In the genomic region with DNA sequence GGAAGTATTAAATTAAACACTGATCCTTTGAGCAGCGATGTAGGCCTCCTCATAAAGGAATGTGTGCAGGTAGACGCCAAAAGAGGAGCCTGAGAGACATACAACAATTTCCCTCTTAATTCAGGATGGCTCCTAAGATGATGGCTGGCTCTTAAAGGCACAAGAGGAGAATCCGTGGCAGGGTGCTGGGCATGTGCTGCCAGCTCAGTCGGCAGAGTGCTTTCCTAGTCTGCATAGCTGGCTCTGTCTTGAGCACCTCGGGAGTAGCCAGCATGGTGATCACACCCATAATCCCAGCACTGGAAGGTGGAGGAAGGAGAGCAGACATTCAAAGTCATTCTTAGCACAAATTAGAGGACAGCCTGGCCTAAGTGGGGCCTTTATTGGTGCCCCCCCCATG, we compare ENCODE assay signal across 11 mouse cellular contexts. TPM values are rescaled to one million over a fixed set of nuclear protein-coding genes. Genes with fewer than 3 reads are reported as not detected.
DNase-seq lines count a peak whose midpoint lies in the region; ATAC-seq and TF ChIP-seq lines count a peak whose summit lies in the region.
"Had no signal": no experiment of that assay in that cellular context is flagged by ENCODE, and none has a peak within 500 bp of the region (broad histone marks: within the 10 kb centered on the region; RNA-seq: fewer than 3 reads in every experiment).

No protein-coding gene starts in this region.

- H3K9ac ChIP-seq in heart, embryonic 15.5 days, result no peak overlapping the region
- no peak overlapping the region; the same call in 1 of the 2 replicates for H3K9ac ChIP-seq in liver, postnatal 0 days (replicated peaks)
- H3K9ac ChIP-seq in liver, embryonic 12.5 days, result no peak overlapping the region
- H3K9ac ChIP-seq in hindbrain, embryonic 14.5 days, result peak overlapping the region; percentile 12
- no peak overlapping the region for H3K9ac ChIP-seq in midbrain, embryonic 14.5 days (replicated peaks; ENCODE audit: low read length)
- H3K9ac ChIP-seq: embryonic facial prominence, embryonic 15.5 days; limb, embryonic 12.5 days had no signal

- no peak overlapping the region for H3K4me2 ChIP-seq in heart, embryonic 15.5 days
- H3K4me2 ChIP-seq in liver, postnatal 0 days (ENCODE audit: low read depth, low read length), result no peak overlapping the region
- no peak overlapping the region for H3K4me2 ChIP-seq in liver, embryonic 12.5 days
- H3K4me2 ChIP-seq in hindbrain, embryonic 14.5 days (replicated peaks), result no peak overlapping the region
- no peak overlapping the region for H3K4me2 ChIP-seq in midbrain, embryonic 14.5 days (ENCODE audit: low read length)
- H3K4me2 ChIP-seq: embryonic facial prominence, embryonic 15.5 days; limb, embryonic 12.5 days had no signal

- TF ChIP-seq POLR2A in cerebellum, adult 2 months (IDR thresholded peaks at IDR 0.05; ENCODE audit: borderline replicate concordance, insufficient read depth, low read length), result no peak

- H3K36me3 ChIP-seq in heart, embryonic 15.5 days, result peaks cover 58% of the 10 kb centered on the region
- H3K36me3 ChIP-seq in liver, postnatal 0 days (replicated peaks; ENCODE audit: insufficient read depth, low read length), result peaks cover 37% of the 10 kb centered on the region
- peaks cover 80% of the 10 kb centered on the region for H3K36me3 ChIP-seq in liver, embryonic 12.5 days
- H3K36me3 ChIP-seq in hindbrain, embryonic 14.5 days (replicated peaks; ENCODE audit: control insufficient read depth, insufficient read depth), result peaks cover 92% of the 10 kb centered on the region
- peaks cover 76% of the 10 kb centered on the region for H3K36me3 ChIP-seq in midbrain, embryonic 14.5 days (ENCODE audit: control insufficient read depth, insufficient read depth, low read length)

- no peak for TF ChIP-seq CTCF in cerebellum, adult 2 months (IDR thresholded peaks at IDR 0.05; ENCODE audit: borderline replicate concordance, insufficient read depth, low read depth, low read length)
- no peak for TF ChIP-seq CTCF in liver, postnatal 0 days (IDR thresholded peaks at IDR 0.05; ENCODE audit: low read depth)

- H3K4me3 ChIP-seq in cerebellum, adult 2 months (replicated peaks; ENCODE audit: insufficient read depth, low read depth, low read length), result no peak overlapping the region
- no peak overlapping the region for H3K4me3 ChIP-seq in heart, embryonic 15.5 days
- H3K4me3 ChIP-seq in liver, postnatal 0 days (ENCODE audit: low read depth, low read length), result no peak overlapping the region
- H3K4me3 ChIP-seq in liver, embryonic 12.5 days, result no peak overlapping the region
- H3K4me3 ChIP-seq in hindbrain, embryonic 14.5 days (replicated peaks; ENCODE audit: low read length), result no peak overlapping the region
- H3K4me3 ChIP-seq in midbrain, embryonic 14.5 days (replicated peaks; ENCODE audit: low read depth, low read length), result no peak overlapping the region
- H3K4me3 ChIP-seq: embryonic facial prominence, embryonic 15.5 days; limb, embryonic 12.5 days had no signal

- H3K27me3 ChIP-seq in cerebellum, adult 2 months (ENCODE audit: control insufficient read depth, insufficient read depth, low read length), result no peaks in the 10 kb centered on the region
- H3K27me3 ChIP-seq in heart, embryonic 15.5 days, result no peaks in the 10 kb centered on the region
- H3K27me3 ChIP-seq in liver, postnatal 0 days (ENCODE audit: insufficient read depth, low read length), result no peaks in the 10 kb centered on the region
- no peaks in the 10 kb centered on the region for H3K27me3 ChIP-seq in liver, embryonic 12.5 days (replicated peaks)
- H3K27me3 ChIP-seq in hindbrain, embryonic 14.5 days (ENCODE audit: control insufficient read depth, insufficient read depth, low read length), result no peaks in the 10 kb centered on the region
- no peaks in the 10 kb centered on the region for H3K27me3 ChIP-seq in midbrain, embryonic 14.5 days (ENCODE audit: control insufficient read depth, insufficient read depth, low read length)
- H3K27me3 ChIP-seq: embryonic facial prominence, embryonic 15.5 days; limb, embryonic 12.5 days had no signal

- peak overlapping the region; percentile 62 for H3K27ac ChIP-seq in cerebellum, adult 2 months (ENCODE audit: insufficient read depth, low read length)
- H3K27ac ChIP-seq in heart, embryonic 15.5 days, result peak overlapping the region; percentile 59
- peak overlapping the region; percentile 58 for H3K27ac ChIP-seq in liver, postnatal 0 days (ENCODE audit: low read depth)
- no peak overlapping the region for H3K27ac ChIP-seq in liver, embryonic 12.5 days
- H3K27ac ChIP-seq in hindbrain, embryonic 14.5 days, result peak overlapping the region; percentile 38; the same call in 1 of the 2 replicates
- H3K27ac ChIP-seq in midbrain, embryonic 14.5 days (replicated peaks; ENCODE audit: low read depth, low read length), result no peak overlapping the region
- H3K27ac ChIP-seq: embryonic facial prominence, embryonic 15.5 days; macrophage had no signal

- ATAC-seq in heart, embryonic 15.5 days (replicated peaks; ENCODE audit: insufficient number of reproducible peaks, insufficient read depth, low FRiP score, low read depth), result no peak
- no peak for ATAC-seq in liver, postnatal 0 days
- ATAC-seq in liver, embryonic 12.5 days, result no peak
- no peak for ATAC-seq in hindbrain, embryonic 14.5 days (ENCODE audit: low FRiP score)
- no peak for ATAC-seq in midbrain, embryonic 14.5 days (ENCODE audit: low FRiP score, low TSS enrichment)

- peaks cover 42% of the 10 kb centered on the region for H3K4me1 ChIP-seq in cerebellum, adult 2 months (ENCODE audit: control insufficient read depth, insufficient read depth, low read length)
- peaks cover 20% of the 10 kb centered on the region for H3K4me1 ChIP-seq in heart, embryonic 15.5 days (replicated peaks)
- H3K4me1 ChIP-seq in liver, postnatal 0 days (ENCODE audit: insufficient read depth), result peaks cover 5% of the 10 kb centered on the region; the same call in 1 of the 2 replicates
- H3K4me1 ChIP-seq in liver, embryonic 12.5 days, result no peaks in the 10 kb centered on the region
- no peaks in the 10 kb centered on the region for H3K4me1 ChIP-seq in hindbrain, embryonic 14.5 days (replicated peaks; ENCODE audit: control insufficient read depth, insufficient read depth, low read length)
- no peaks in the 10 kb centered on the region for H3K4me1 ChIP-seq in midbrain, embryonic 14.5 days (ENCODE audit: control insufficient read depth, insufficient read depth, low read length)
- H3K4me1 ChIP-seq: embryonic facial prominence, embryonic 15.5 days; limb, embryonic 12.5 days had no signal

- peak; percentile 64 to 67 for DNase-seq in cerebellum, adult 2 months
- no peak for DNase-seq in cerebellum, adult 11 months
- no peak for DNase-seq in heart, adult 9 months (ENCODE audit: low spot score in 2 of 2)
- DNase-seq in liver, postnatal 0 days, result no peak
- no peak for DNase-seq in hindbrain, embryonic 14.5 days (ENCODE audit: low spot score)
- no peak for DNase-seq in midbrain, embryonic 14.5 days

- H3K9me3 ChIP-seq in heart, embryonic 15.5 days (replicated peaks), result no peaks in the 10 kb centered on the region
- no peaks in the 10 kb centered on the region for H3K9me3 ChIP-seq in liver, postnatal 0 days (ENCODE audit: low read length)
- no peaks in the 10 kb centered on the region for H3K9me3 ChIP-seq in liver, embryonic 12.5 days (replicated peaks)
- H3K9me3 ChIP-seq in hindbrain, embryonic 14.5 days (ENCODE audit: control insufficient read depth, low read length), result no peaks in the 10 kb centered on the region
- no peaks in the 10 kb centered on the region for H3K9me3 ChIP-seq in midbrain, embryonic 14.5 days (ENCODE audit: control insufficient read depth, low read length)
- H3K9me3 ChIP-seq: embryonic facial prominence, embryonic 15.5 days; limb, embryonic 12.5 days had no signal

- no peak for TF ChIP-seq EP300 in liver, postnatal 0 days (IDR thresholded peaks at IDR 0.05; ENCODE audit: low read depth)

- WGBS in cerebellum, adult 2 months, result 16% methylated on average over 5 of the region's 5 CpGs
- 77% methylated on average over 5 of the region's 5 CpGs for WGBS in heart, embryonic 15.5 days
- WGBS in liver, postnatal 0 days (ENCODE audit: insufficient replicate concordance), result 79% methylated on average over 5 of the region's 5 CpGs
- 88% methylated on average over 5 of the region's 5 CpGs for WGBS in liver, embryonic 12.5 days (ENCODE audit: insufficient replicate concordance)
- 83% methylated on average over 5 of the region's 5 CpGs for WGBS in hindbrain, embryonic 14.5 days
- WGBS in midbrain, embryonic 14.5 days, result 90% methylated on average over 5 of the region's 5 CpGs

RNA-seq across cellular contexts. Expression of a gene that starts 23.2 kb away (rescaled TPM):
- polyA plus RNA-seq in cerebellum, adult 2 months (2012; rRNA removed), result 239 and 260 TPM in 2 replicates
- polyA plus RNA-seq in heart, embryonic 15.5 days (2015; fragmentation: Nextera tagmentation; extraction: Ambion mirVana), result 59.2 and 60.3 TPM in 2 replicates
- polyA plus RNA-seq in liver, postnatal 0 days (2015; fragmentation: Nextera tagmentation; extraction: Ambion mirVana), result 13.4 and 14.7 TPM in 2 replicates
- 34.9 and 40.3 TPM in 2 replicates for polyA plus RNA-seq in liver, embryonic 12.5 days (2016; fragmentation: Nextera tagmentation; extraction: Ambion mirVana)
- 184 and 191 TPM in 2 replicates for polyA plus RNA-seq in hindbrain, embryonic 14.5 days (2014; fragmentation: Nextera tagmentation; extraction: Ambion mirVana)
- polyA plus RNA-seq in midbrain, embryonic 14.5 days (2014; fragmentation: Nextera tagmentation; extraction: Ambion mirVana), result 172 and 229 TPM in 2 replicates

RNA-seq across cellular contexts. Expression of a gene that starts 24.4 kb away (rescaled TPM):
- 88.0 and 90.5 TPM in 2 replicates for polyA plus RNA-seq in cerebellum, adult 2 months (2012; rRNA removed)
- 25.5 and 29.0 TPM in 2 replicates for polyA plus RNA-seq in heart, embryonic 15.5 days (2015; fragmentation: Nextera tagmentation; extraction: Ambion mirVana)
- 7.2 and 7.3 TPM in 2 replicates for polyA plus RNA-seq in liver, postnatal 0 days (2015; fragmentation: Nextera tagmentation; extraction: Ambion mirVana)
- polyA plus RNA-seq in liver, embryonic 12.5 days (2016; fragmentation: Nextera tagmentation; extraction: Ambion mirVana), result 14.2 and 14.8 TPM in 2 replicates
- 70.9 and 83.7 TPM in 2 replicates for polyA plus RNA-seq in hindbrain, embryonic 14.5 days (2014; fragmentation: Nextera tagmentation; extraction: Ambion mirVana)
- 80.3 and 96.2 TPM in 2 replicates for polyA plus RNA-seq in midbrain, embryonic 14.5 days (2014; fragmentation: Nextera tagmentation; extraction: Ambion mirVana)

RNA-seq across cellular contexts. Expression of a gene that starts 24.6 kb away (rescaled TPM):
- polyA plus RNA-seq in cerebellum, adult 2 months (2012; rRNA removed), result 78.9 and 83.6 TPM in 2 replicates
- polyA plus RNA-seq in heart, embryonic 15.5 days (2015; fragmentation: Nextera tagmentation; extraction: Ambion mirVana), result 52.6 and 58.9 TPM in 2 replicates
- polyA plus RNA-seq in liver, postnatal 0 days (2015; fragmentation: Nextera tagmentation; extraction: Ambion mirVana), result 33.7 and 33.8 TPM in 2 replicates
- 64.1 and 66.1 TPM in 2 replicates for polyA plus RNA-seq in liver, embryonic 12.5 days (2016; fragmentation: Nextera tagmentation; extraction: Ambion mirVana)
- 134 and 140 TPM in 2 replicates for polyA plus RNA-seq in hindbrain, embryonic 14.5 days (2014; fragmentation: Nextera tagmentation; extraction: Ambion mirVana)
- 142 and 144 TPM in 2 replicates for polyA plus RNA-seq in midbrain, embryonic 14.5 days (2014; fragmentation: Nextera tagmentation; extraction: Ambion mirVana)

RNA-seq across cellular contexts. Expression of a gene that starts 34.8 kb away (rescaled TPM):
- polyA plus RNA-seq in cerebellum, adult 2 months (2012; rRNA removed), result 0.13 TPM in 1 of 2 replicates, not detected in the other
- 0.24 and 0.81 TPM in 2 replicates for polyA plus RNA-seq in heart, embryonic 15.5 days (2015; fragmentation: Nextera tagmentation; extraction: Ambion mirVana)
- polyA plus RNA-seq in liver, postnatal 0 days (2015; fragmentation: Nextera tagmentation; extraction: Ambion mirVana), result 59.0 and 64.1 TPM in 2 replicates
- 22.7 and 23.0 TPM in 2 replicates for polyA plus RNA-seq in liver, embryonic 12.5 days (2016; fragmentation: Nextera tagmentation; extraction: Ambion mirVana)
- polyA plus RNA-seq in hindbrain, embryonic 14.5 days (2014; fragmentation: Nextera tagmentation; extraction: Ambion mirVana), result 0.22 TPM in 1 of 2 replicates, not detected in the other
- polyA plus RNA-seq in midbrain, embryonic 14.5 days (2014; fragmentation: Nextera tagmentation; extraction: Ambion mirVana), result not detected in 2 replicates
- polyA plus RNA-seq: limb, embryonic 12.5 days; macrophage had no signal

RNA-seq across cellular contexts. Expression of a gene that starts 58.1 kb away (rescaled TPM):
- polyA plus RNA-seq in cerebellum, adult 2 months (2012; rRNA removed), result 1,381 and 1,434 TPM in 2 replicates
- 1,051 and 1,154 TPM in 2 replicates for polyA plus RNA-seq in heart, embryonic 15.5 days (2015; fragmentation: Nextera tagmentation; extraction: Ambion mirVana)
- polyA plus RNA-seq in liver, postnatal 0 days (2015; fragmentation: Nextera tagmentation; extraction: Ambion mirVana), result 437 and 442 TPM in 2 replicates
- polyA plus RNA-seq in liver, embryonic 12.5 days (2016; fragmentation: Nextera tagmentation; extraction: Ambion mirVana), result 533 and 540 TPM in 2 replicates
- polyA plus RNA-seq in hindbrain, embryonic 14.5 days (2014; fragmentation: Nextera tagmentation; extraction: Ambion mirVana), result 825 and 884 TPM in 2 replicates
- 750 and 787 TPM in 2 replicates for polyA plus RNA-seq in midbrain, embryonic 14.5 days (2014; fragmentation: Nextera tagmentation; extraction: Ambion mirVana)

Comparison
In these comparisons a context has a peak if more than half of its experiments do, and no peak if none do; other contexts are left out.
1. DNase-seq: peak in cerebellum, adult 2 months (2 of 2); none in cerebellum, adult 11 months (single experiment), heart, adult 9 months (0 of 2), liver, postnatal 0 days (single experiment), hindbrain, embryonic 14.5 days (single experiment) and midbrain, embryonic 14.5 days (single experiment).
2. H3K27ac ChIP-seq: peak in cerebellum, adult 2 months (single experiment), heart, embryonic 15.5 days (single experiment), liver, postnatal 0 days (single experiment) and hindbrain, embryonic 14.5 days (single experiment); none in liver, embryonic 12.5 days (single experiment) and midbrain, embryonic 14.5 days (single experiment).